Mouse (Mus musculus): ENCODE data around the gene C1s2.

DNA sequence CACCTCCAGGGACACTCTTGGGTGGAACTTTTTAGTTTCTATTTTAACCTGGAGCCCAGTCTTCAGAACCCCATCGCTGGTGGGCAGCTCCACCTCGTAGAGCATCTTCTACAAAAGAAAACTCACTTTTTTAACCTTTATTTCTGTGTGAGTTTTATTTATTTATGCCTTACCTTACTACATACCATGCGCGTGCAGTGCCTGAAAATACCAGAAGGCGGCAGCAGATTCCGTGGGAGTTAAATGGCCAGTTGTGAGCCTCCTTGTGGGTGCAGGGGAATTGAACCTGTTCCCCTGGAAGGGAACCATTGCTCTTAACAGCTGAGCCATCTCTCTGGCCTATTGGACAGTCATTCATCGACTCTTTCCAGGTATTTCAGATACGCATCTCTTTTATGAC is 5.1 kb upstream of the C1s2 start:
- TF ChIP-seq CTCF (IDR thresholded peaks at IDR 0.05; ENCODE audit: borderline replicate concordance, extremely low read depth, insufficient read depth, insufficient read length) (peak; percentile 55; the same call in 1 of the 2 replicates), POLR2A (IDR thresholded peaks at IDR 0.05; ENCODE audit: borderline replicate concordance, extremely low read depth, insufficient read depth, insufficient read length, poor library complexity, severe bottlenecking) (no peak)

All from brain, embryonic 14.5 days (tissue).